Mouse (Mus musculus) right cerebral cortex, postnatal 14 days (tissue): Measurements from ENCODE around the gene Tmem258.
"Not testable (repeated sequence)": the region's sequence is repeated elsewhere in the genome, so short reads cannot be mapped to it uniquely, and the experiment has no call there.

Source experiments
- DNase-seq: peaks from one replicate; pipeline ENCODE4 v3.0.0; 2022

The Tmem258 gene

GRCm38 (mm10) chr19:10203848-10204615, at the start of gene Tmem258, which contains the start of gene Fen1:
TSS of gene Tmem258 (plus strand) at chr19:10204014.
TSS of gene Fen1 (minus strand) at chr19:10204169.
- DNase-seq: peak; percentile 85

GRCm38 (mm10) chr19:10157725-10158124, 46.1 kb upstream of the Tmem258 start:
- no peak for DNase-seq

DNA sequence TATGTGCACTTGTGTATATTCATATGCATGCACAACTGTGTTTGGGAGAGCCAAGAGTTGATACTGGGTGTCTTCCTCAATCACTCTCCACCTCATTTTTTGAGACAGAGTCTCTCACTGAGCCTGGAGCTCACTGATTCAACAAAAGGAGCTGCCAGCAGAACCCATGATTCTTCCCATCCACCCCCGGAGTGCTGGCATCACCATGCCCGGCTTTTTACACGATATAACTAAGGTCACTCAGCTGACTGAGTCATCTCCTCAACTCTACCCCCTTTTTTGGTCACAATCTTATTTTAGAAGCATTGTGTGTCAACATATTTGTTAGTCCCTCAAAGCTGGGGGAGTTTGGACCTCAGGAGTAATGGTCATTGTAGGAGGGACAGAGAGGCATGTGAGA, 39.9 kb upstream of the Tmem258 start:
- no peak for DNase-seq

DNA sequence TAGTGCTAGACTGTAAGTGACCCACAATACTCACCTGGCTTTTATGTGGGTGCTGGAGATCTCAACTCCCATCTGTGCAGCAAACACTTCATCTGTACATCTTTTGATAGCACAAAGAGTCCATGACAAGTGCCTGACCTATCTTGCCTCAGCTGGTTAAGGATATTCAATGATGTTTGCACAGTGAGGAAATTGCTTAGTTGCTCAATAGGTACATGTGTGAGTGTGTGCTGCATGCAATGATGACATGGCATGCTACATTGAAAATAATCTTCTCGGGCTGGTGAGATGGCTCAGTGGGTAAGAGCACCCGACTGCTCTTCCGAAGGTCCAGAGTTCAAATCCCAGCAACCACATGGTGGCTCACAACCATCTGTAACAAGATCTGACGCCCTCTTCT, 37.9 kb upstream of the Tmem258 start:
- DNase-seq: not testable (repeated sequence)

GRCm38 (mm10) chr19:10167112-10167511, 36.7 kb upstream of the Tmem258 start:
- no peak for DNase-seq

- no peak for DNase-seq
Observed at GRCm38 (mm10) chr19:10167951-10168350, 35.9 kb upstream of the Tmem258 start.

DNA sequence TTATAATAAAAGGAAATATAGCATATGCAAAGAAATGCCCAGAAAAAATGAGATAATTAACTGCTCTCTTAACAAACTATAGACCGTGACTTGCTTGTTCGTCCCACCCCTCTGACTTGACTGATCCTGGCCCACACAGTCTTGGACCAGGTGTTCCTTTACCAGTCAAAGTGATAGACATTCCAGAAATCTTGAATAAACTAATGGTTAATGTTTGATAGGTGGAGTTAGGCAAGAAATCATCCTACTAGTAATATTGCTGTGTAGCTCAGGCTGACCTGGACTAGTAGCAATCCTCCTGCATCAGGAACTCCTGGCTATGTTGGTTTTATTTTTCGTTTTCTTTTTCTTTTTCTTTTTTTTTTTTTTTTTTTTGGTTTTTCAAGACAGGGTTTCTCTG, 35.4 kb upstream of the Tmem258 start:
- DNase-seq: no peak

DNA sequence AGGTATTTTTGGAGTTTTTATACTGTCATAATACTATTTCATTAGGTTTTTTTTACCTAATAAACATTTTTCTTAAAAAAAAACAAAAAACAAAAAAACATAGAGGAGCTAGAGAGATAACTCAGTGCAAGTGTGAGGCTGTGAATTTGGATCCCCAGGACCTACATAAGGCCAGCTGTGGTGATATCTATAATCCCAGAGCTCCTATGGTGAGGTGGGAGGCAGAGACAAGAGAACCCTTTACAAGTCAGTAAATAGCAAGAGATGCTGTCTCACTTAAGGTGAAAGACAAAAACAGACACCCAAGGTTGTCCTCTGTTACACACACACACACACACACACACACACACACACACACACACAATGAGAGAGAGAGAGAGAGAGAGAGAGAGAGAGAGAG, 34.6 kb upstream of the Tmem258 start:
- no peak for DNase-seq

DNA sequence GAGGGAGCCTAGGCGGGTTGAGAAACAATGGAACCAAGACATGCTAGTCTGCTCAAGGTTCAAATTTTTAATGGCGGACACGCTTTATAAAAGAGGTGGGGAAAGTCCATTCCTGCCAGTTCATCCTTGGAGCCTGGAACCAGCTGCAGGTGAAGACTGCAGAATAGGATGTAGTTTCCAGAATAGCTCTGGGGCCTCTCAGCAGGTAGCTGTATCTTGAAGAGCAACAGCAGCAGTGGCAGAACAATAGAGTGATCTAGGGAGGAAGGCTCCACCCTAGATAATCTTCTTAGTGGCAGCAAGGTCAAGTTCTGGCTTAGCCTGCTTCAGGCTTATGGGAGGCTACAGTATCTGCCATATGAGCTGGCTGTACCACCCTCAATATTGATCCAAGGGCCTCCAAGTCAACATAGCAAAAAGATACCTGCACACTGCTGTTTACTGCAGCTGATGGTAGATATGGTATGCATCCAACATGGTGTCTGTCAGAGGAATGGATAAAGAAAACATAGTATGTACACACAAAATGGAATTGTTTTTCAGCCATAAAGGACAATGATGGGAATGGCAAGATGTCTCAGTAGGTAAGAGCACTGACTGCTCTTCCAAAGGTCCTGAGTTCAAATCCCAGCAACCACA, 34.0 kb upstream of the Tmem258 start:
- DNase-seq: not testable (repeated sequence)

DNA sequence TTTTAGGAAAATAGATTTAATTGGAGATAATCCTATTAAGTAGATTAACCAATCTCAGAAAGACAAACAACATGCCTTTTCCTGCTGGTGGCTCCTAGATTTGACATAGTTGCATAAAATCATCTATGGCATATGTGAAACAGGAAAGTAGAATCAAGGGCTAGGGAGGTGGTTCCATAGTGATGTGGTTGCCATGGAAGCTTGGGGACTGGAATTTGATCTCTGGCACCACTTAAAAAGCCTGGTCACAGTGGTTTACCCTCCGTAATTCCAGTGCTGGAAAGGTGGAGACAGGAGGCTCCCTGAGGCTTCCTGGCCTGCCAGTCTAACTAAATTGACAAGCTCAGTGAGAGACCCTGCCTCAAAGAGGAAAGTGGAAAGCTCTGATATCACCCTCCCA, 33.3 kb upstream of the Tmem258 start:
- DNase-seq: no peak

DNA sequence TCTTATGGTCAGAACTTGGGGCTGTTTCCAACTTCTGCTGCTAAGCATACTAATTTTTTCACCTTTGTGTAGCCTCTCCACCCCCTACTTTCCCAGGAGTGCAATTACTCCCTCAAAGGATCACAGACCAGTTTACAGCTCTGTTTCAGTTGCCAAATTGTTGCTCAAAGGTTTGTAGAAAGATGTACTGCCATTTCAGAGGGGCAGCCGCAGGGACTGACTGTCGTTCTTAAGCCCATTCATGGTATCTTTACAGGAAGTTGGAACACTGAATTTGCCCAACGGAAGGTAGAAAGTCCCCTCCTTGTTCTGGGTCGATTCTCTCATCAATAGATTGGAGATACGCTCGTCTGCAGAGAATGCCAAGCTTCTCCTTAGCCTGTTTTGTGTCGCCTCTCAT, 32.5 kb upstream of the Tmem258 start:
- DNase-seq: no peak

- DNase-seq: no peak
Observed at GRCm38 (mm10) chr19:10171846-10172245, 32.0 kb upstream of the Tmem258 start.

DNA sequence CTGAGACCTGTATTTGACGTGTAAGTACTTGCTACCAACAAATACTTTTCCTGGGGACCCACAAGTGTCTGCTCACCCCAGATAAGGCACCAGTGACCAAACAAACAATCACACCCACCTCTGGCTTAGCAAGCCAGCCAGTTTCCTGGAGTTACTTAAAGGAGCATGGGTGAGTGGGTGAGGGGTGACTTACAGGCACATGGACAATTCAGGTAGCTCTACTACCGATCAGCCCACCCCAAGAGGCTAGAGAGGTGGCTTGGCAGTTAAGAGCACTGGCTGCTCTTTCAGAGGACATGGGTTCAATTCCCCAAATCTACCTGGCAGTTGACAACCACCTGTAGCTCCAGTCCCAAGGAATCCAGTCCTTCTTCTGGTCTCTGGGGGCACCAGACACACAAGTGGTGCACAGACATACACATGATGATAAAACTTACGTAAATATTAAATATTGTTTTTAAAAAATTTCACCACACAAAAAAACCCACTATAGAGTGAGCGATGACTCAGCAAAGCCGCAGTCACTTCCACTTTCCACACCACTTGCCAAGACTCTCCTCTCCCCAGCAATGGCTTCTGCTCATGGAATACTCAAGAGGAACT, 30.6 kb upstream of the Tmem258 start:
- no peak for DNase-seq

DNA sequence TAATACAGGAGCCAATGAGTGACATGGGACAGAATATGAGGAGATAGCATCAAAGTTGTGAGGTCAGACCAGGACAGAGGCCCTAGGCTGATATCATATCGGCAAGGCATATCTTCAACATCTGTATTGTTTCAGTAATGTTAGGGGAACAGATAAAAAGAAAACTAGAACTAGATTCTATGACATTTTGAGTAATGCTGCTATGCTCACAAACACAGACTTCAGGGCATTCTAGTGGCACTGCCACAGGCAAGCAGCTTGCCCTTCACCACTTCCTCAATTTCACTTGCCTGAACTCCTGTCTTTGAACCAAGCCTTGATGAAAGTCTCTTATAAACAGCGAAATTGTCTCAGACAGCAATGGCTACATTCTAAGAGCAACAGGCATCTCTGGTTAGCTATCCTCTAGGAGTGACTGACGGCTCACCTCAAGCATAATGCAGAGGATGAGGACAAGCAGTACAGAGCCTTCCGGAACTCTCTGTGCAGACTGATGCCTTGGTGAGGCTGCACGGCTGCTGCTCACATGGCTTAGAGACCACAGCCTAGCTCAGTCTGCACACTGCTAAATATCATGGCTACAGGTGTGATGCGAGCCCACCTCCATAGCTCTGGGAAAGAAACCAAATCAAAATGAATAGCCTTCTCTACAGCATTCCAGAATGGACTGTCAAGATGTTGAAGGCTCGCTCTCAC, 29.8 kb upstream of the Tmem258 start:
- no peak for DNase-seq

- no peak for DNase-seq
Observed at GRCm38 (mm10) chr19:10174956-10175355, 28.9 kb upstream of the Tmem258 start.

DNA sequence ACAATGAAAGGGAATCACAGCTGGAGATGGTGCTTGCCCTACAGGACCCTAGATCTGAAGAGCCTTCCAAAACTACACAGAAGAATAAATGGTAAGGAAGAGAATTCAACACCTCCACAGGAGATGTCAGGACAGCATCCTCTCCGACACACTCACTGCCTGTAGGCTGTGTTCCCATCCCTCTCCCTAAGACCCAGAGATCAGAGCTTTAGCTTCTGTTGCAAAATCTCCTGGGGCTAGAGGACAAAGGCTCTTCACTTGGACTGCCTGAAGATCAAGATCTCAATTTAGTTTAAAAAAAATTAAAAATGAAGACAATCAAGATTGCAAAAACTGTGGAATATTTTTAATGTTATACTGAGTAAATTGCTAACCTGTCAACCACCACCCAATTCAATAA, 27.3 kb upstream of the Tmem258 start:
- no peak for DNase-seq

DNA sequence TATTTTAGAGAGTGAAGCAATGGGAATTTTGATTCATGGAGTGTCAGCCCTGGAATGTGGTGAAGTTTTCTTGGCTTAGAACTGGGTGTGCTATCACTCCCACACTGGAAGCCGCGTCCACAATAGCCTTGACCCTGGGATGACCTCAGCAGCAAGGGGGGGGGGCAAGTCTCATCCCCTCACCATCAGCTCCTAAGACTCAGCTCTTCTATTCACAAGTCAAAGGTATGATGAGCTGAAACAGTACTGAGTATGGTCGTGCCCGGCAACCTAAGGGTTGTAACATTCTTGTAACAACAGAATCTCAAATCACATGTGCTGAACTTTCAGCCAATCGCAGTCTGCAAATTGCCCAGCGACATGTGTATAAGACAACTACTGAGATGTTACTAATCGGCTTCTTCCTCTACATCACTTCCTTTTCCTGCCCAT, 26.9 kb upstream of the Tmem258 start:
- DNase-seq: no peak

DNA sequence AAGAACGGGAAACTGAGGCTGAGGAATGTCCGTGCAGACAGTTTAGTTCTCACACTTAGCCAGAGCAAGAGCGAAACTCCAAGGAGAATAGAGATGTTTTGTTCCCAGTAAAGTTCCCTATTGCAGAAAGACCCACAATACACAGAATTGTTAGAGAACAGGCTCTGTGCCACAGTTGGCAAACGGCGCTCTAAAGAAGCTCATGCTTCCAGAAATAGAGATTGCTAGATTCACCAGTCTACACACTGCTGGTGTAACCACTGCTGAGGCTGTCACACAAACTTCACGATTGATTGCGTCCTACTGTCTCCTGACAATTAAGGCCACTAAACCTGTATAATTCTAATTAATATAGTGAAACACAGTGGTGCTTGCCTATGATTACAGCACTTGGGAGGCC, 22.6 kb upstream of the Tmem258 start:
- no peak for DNase-seq

GRCm38 (mm10) chr19:10182142-10182541, 21.7 kb upstream of the Tmem258 start:
- DNase-seq: no peak

DNA sequence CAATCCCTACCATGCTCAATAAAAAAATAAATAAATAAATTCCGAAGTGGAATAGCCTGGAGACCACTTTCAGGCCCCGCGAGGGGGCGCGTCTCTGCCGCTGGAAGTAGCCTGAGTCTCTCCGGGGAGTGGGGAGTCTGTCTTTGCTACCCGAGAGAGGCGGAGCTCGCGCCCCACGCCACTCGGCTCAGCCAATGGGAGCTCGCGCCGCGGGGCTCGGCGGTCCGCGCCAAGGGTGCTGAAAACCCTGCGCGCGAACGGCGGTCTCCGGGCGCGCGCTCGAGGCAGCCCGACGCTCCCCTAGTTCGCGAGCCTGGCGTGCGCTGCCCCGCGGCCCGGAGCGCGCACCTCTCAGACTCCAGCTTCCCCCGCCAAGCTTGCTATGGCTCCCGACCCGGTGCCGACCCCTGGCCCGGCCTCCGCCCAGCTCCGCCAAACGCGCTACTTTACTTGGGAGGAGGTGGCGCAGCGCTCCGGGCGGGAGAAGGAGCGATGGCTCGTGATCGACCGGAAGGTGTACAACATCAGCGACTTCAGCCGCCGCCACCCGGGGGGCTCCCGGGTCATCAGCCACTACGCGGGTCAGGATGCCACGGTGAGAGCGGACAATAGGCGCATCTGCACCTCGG, 21.0 kb upstream of the Tmem258 start, which contains the start of gene Fads1:
Gene Fads1 (plus strand): TSS at position 219 of the 629 bp plus-strand sequence.
- DNase-seq: peak; percentile 95

- DNase-seq: peak; percentile 65
Observed at GRCm38 (mm10) chr19:10183299-10183983, 20.4 kb upstream of the Tmem258 start.

DNA sequence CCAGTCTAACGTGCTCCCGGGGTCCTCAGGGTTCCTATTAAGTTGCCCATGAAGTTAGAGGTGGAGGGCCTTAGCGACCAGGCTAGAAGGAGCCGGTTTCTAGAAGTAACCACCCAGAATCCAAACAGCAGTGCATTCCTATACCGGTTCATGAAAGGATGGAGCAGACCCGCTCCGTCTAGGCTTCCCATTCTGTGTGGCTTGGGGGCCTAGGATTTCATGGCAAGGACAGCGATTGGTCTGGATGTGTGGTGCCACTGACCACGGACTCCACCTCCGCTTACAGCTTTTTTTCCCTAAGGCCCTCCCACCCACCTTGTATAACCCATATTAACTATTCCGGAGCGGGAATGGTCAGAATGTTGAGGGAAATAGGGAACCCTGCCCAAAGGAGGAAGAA, 19.7 kb upstream of the Tmem258 start:
- no peak for DNase-seq
